Mouse (Mus musculus) kidney, embryonic 16.5 days (tissue): ENCODE data around the gene Tln2. TPM values are rescaled to one million over a fixed set of nuclear protein-coding genes. Genes with fewer than 3 reads are reported as not detected.

ENCODE experiments used
- ATAC-seq: fragments of 200-750 bp; cut with Nextera tagmentation; 2 replicates; pipeline ENCODE4 v1.8.0; 2017; ENCODE audit warnings: moderate TSS enrichment; ENCODE audit not compliant: low FRiP score, low TSS enrichment
- H3K27ac ChIP-seq: fragments of 300-500 bp; sonication (generic); 2 replicates; pipeline ENCODE4 v1.5.1; 2014; ENCODE audit warnings: low read length
- H3K27me3 ChIP-seq: fragments of 300-500 bp; sonication (generic); 2 replicates; pipeline ENCODE4 v1.6.1; 2014; ENCODE audit warnings: low read length, control low read depth, mixed read lengths; ENCODE audit not compliant: insufficient read depth
- H3K36me3 ChIP-seq: fragments of 300-500 bp; sonication (generic); 2 replicates; pipeline ENCODE4 v1.6.1; 2014; ENCODE audit warnings: low read length, control low read depth, mixed read lengths; ENCODE audit not compliant: insufficient read depth
- H3K4me1 ChIP-seq: fragments of 300-500 bp; sonication (generic); 2 replicates; pipeline ENCODE4 v1.6.1; 2014; ENCODE audit warnings: low read length, control low read depth, mixed read lengths; ENCODE audit not compliant: insufficient read depth
- H3K4me2 ChIP-seq: fragments of 300-500 bp; sonication (generic); replicated peaks from 2 replicates; pipeline ENCODE4 v1.6.1; 2014; ENCODE audit warnings: low read depth, low read length
- H3K4me3 ChIP-seq: fragments of 300-500 bp; sonication (generic); 2 replicates; pipeline ENCODE4 v1.5.1; 2014; ENCODE audit warnings: mild to moderate bottlenecking, low read length
- H3K9ac ChIP-seq: fragments of 300-500 bp; sonication (generic); replicated peaks from 2 replicates; pipeline ENCODE4 v1.6.1; 2014; ENCODE audit warnings: low read length
- H3K9me3 ChIP-seq: fragments of 300-500 bp; sonication (generic); 2 replicates; pipeline ENCODE4 v1.6.1; 2016; ENCODE audit warnings: low read length, control low read depth
- WGBS: fragments of 180-500 bp; shearing (Covaris S2); extraction: QIAGEN DNeasy Blood & Tissue Kit; methylation state at CpG from one replicate; pipeline ENCODE4 v1.1.7; 2014; 5-methylcytosine and 5-hydroxymethylcytosine counted together
- polyA plus RNA-seq: library from polyadenylated mRNA; unstranded; fragments of >200 nt; fragmentation: Nextera tagmentation; extraction: Ambion mirVana; gene quantifications from 2 replicates; pipeline ENCODE4 v1.2.1, GENCODE M21; 2015

The Tln2 gene
- polyA plus RNA-seq, result 18.9 and 19.1 TPM in 2 replicates

DNA sequence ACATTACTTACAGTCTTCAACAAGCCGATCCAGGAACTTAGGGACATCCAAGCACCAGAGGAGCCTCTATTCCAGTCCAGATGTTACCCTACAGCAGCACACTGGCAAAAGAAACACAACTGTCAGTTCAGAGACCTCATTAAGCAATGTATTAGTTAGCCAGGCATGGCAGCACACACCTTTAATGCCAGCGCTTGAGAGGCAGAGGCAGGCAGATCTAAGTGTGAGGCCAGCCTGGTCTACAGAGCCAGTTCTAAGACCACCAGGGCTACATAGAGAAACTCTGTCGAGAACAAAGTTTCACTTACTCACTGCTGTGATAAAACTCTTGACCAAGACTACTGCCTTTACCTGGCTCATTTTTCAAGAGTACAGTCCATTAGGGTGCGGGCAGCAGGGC is at the start of gene Tln2:
Gene Tln2 (minus strand): TSS at position 101 of the 400 bp plus-strand sequence.
- no peak for ATAC-seq
- Histone ChIP-seq H3K4me1 (no peaks in the 10 kb centered on the region), H3K9me3 (0 out of 2 replicates have a peak, but pooled peaks cover 2% of the 10 kb centered on the region), H3K4me2 (no peak within 1 kb of the TSS), H3K4me3 (no peak within 1 kb of the TSS), H3K9ac (no peak within 1 kb of the TSS), H3K36me3 (no peaks in the 10 kb centered on the region), H3K27me3 (no peaks in the 10 kb centered on the region), H3K27ac (no peak within 1 kb of the TSS)
- WGBS, result 93% methylated on average over 4 of the region's 4 CpGs

DNA sequence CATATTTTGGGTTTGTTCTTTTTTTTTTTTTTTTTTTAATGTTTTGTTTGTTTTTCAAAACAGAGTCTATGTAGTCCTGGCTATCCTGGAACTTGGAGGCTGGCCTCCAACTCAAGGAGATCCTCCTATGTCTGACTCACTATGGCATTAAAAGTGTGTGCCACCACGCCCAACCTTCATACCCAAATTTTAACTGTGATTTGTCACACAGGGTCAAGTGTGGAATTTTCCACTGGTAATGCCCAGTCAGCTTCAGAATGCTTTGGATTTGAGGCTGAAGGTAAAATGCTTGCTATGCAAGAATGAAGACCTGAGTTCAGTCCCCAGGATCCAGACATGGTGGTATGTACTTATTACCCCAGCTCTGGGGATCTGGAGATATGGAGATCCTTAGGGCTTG is 49.7 kb upstream of the Tln2 start:
- Histone ChIP-seq H3K36me3 (no peaks in the 10 kb centered on the region), H3K4me3 (no peak overlapping the region), H3K27ac (no peak overlapping the region), H3K27me3 (no peaks in the 10 kb centered on the region), H3K4me2 (no peak overlapping the region), H3K9me3 (no peaks in the 10 kb centered on the region), H3K9ac (no peak overlapping the region), H3K4me1 (peaks cover 18% of the 10 kb centered on the region)
- WGBS, result 93% methylated on average over 1 of the region's 1 CpGs
- no peak for ATAC-seq

DNA sequence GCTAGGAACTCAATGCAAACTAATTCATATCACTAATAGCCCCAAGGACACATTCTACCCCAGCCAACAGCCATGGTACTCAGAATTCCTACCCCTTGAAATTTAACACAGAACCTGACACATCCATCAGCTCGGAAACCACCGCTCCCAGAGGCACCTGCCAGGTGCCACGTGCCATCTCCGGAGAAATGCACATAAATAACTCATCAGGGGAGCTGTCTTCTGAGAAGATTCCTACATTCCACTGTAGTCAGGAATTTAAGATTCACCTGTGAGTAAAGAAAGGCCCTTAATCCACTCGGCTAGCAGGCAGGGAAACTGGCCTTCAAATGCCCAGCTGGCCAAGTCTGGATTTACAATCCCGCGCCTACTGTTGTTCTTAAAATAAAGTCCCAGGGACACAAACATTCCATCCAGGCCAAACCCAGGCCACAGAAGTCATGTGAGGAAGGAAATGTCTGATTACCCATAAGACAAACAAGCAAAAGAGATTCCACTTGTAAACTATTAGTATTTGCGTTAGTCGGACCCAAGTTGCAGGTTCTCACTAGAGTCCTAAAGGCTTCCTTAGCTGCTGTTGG is 48.4 kb upstream of the Tln2 start:
- no peak overlapping the region for H3K9ac ChIP-seq
- H3K36me3 ChIP-seq, result no peaks in the 10 kb centered on the region
- no peaks in the 10 kb centered on the region for H3K9me3 ChIP-seq
- no peak overlapping the region for H3K27ac ChIP-seq
- H3K27me3 ChIP-seq, result no peaks in the 10 kb centered on the region
- no peak overlapping the region for H3K4me2 ChIP-seq
- no peak for ATAC-seq
- H3K4me1 ChIP-seq, result peaks cover 18% of the 10 kb centered on the region
- H3K4me3 ChIP-seq, result no peak overlapping the region
- 76% methylated on average over 9 of the region's 9 CpGs for WGBS

DNA sequence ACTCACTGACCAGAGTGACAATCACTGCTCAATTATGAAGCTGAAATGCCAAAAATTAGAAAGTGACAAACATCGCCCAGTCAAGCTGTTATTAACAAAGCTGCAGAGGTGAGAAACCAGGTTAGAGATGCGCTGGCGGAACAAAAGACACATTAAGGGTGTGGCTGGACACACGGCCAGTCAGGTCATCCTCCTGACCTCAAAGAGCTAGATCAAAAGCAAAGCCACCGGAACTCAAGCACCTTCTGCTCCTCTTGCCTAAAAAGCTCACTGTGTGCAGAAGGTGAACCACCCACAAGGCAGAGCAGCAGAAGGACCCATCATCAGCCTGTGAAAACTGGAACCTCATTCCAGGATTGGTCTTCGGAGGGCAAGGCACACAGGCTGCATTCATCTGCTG is 47.8 kb upstream of the Tln2 start:
- Histone ChIP-seq H3K9me3 (no peaks in the 10 kb centered on the region), H3K4me2 (no peak overlapping the region), H3K27ac (no peak overlapping the region), H3K9ac (no peak overlapping the region), H3K4me1 (peaks cover 18% of the 10 kb centered on the region), H3K27me3 (no peaks in the 10 kb centered on the region), H3K4me3 (no peak overlapping the region), H3K36me3 (no peaks in the 10 kb centered on the region)
- ATAC-seq, result no peak
- WGBS, result 69% methylated on average over 6 of the region's 6 CpGs

DNA sequence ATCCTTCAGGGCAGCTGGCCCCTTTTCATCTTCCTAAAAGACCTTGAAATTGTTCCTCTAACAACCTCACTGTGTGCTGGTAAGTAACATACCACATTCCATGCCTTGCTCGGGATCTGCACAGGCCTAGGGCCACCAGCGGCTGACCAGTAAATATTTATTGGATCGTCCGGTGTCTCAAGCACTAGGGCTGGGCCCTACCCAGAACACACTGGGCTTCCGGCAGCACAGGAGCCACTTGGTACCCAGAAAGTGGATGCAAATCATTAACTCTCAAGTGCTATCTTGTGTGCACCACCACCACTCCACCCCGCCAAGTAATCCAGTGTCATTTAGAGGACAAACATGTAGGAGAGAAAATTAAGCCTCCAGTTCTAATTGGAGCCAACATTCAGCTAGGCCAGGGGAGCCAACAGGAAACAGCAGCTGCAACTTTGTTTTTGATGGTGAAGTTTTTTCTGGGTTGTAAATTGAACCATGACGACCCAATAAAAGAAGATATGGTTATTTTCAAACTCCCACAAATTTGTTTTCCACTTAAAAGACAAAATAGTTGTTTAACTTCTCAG is 46.4 kb upstream of the Tln2 start:
- Histone ChIP-seq H3K27me3 (no peaks in the 10 kb centered on the region), H3K36me3 (no peaks in the 10 kb centered on the region), H3K27ac (peak overlapping the region; percentile 84), H3K9ac (no peak overlapping the region; the same call in 1 of the 2 replicates), H3K4me2 (no peak overlapping the region), H3K9me3 (no peaks in the 10 kb centered on the region), H3K4me1 (peaks cover 18% of the 10 kb centered on the region), H3K4me3 (no peak overlapping the region)
- 18% methylated on average over 7 of the region's 7 CpGs for WGBS
- ATAC-seq, result peak; percentile 85

DNA sequence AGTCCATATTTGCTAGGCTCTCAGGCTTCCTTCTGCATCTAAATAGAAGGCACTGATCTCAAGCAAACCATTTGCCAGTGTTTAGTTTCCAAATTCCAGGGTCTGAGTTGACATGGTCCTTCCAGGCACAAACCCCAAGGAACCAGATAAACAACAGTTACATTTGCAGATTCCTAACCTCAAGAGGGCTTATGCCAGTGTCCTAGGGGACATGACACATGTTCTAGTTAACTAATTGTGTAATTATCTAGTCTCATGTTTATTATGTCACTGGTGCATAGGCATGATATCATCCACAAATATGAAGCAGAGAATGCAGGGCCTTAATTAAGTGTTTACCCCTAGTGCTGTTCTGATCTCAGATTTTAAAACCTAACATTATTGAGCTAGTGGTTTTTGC is 45.4 kb upstream of the Tln2 start:
- no peak overlapping the region for H3K9ac ChIP-seq

DNA sequence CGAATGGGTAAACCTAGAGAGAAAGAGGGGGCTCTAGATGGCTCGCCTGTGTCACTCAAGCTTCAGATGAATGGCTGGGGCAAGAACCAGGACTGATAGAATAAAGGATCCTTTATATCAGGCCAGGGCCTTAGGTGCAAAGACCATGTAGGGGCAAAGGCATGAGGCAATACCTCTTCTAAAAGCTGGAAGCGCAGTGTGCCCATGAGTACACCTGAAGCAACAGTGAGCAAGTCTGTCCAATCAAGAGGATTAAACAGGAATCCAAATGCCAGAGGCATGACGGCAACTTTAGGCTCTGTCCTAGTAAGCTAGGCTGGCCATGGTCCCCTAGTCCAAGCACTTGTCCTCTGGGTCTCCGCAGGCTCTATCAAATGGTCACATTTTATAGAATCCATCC is 42.8 kb upstream of the Tln2 start:
- WGBS, result 92% methylated on average over 5 of the region's 5 CpGs
- H3K27ac ChIP-seq, result no peak overlapping the region
- H3K4me1 ChIP-seq, result peaks cover 17% of the 10 kb centered on the region
- no peak overlapping the region for H3K9ac ChIP-seq
- no peaks in the 10 kb centered on the region for H3K9me3 ChIP-seq
- no peak overlapping the region for H3K4me3 ChIP-seq
- ATAC-seq, result no peak
- no peak overlapping the region for H3K4me2 ChIP-seq
- H3K36me3 ChIP-seq, result no peaks in the 10 kb centered on the region
- no peaks in the 10 kb centered on the region for H3K27me3 ChIP-seq

More for the DNA sequence above, 45.4 kb upstream of the Tln2 start:
- no peaks in the 10 kb centered on the region for H3K9me3 ChIP-seq
- H3K4me2 ChIP-seq, result no peak overlapping the region
- H3K27ac ChIP-seq, result no peak overlapping the region; the same call in 1 of the 2 replicates
- H3K36me3 ChIP-seq, result no peaks in the 10 kb centered on the region
- no peaks in the 10 kb centered on the region for H3K27me3 ChIP-seq
- H3K4me1 ChIP-seq, result peaks cover 18% of the 10 kb centered on the region
- H3K4me3 ChIP-seq, result no peak overlapping the region
- ATAC-seq, result no peak

DNA sequence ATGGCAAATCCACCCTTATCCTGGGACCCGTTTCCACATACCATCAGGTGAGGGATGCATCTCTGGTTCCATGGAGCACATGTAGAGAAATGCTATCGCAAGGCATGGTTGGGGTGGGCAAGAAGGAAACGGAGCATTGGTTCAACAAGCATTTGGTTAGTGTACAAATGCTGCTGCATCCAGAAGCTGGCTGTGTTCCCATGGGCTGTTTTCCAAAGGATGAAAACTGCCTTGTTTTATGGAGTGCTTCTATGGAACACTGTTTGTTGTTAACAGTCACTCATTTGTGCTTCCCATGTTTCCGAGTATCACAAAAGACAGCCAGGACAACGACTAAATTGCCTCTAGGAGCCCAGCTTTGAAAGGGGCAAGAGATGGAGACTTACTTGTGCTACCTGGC is 35.7 kb upstream of the Tln2 start:
- Histone ChIP-seq H3K4me1 (no peaks in the 10 kb centered on the region), H3K27ac (no peak overlapping the region), H3K36me3 (no peaks in the 10 kb centered on the region), H3K9me3 (peaks cover 3% of the 10 kb centered on the region; the same call in 1 of the 2 replicates), H3K27me3 (no peaks in the 10 kb centered on the region), H3K4me3 (no peak overlapping the region), H3K4me2 (no peak overlapping the region), H3K9ac (no peak overlapping the region)
- WGBS, result 85% methylated on average over 5 of the region's 5 CpGs
- no peak for ATAC-seq

DNA sequence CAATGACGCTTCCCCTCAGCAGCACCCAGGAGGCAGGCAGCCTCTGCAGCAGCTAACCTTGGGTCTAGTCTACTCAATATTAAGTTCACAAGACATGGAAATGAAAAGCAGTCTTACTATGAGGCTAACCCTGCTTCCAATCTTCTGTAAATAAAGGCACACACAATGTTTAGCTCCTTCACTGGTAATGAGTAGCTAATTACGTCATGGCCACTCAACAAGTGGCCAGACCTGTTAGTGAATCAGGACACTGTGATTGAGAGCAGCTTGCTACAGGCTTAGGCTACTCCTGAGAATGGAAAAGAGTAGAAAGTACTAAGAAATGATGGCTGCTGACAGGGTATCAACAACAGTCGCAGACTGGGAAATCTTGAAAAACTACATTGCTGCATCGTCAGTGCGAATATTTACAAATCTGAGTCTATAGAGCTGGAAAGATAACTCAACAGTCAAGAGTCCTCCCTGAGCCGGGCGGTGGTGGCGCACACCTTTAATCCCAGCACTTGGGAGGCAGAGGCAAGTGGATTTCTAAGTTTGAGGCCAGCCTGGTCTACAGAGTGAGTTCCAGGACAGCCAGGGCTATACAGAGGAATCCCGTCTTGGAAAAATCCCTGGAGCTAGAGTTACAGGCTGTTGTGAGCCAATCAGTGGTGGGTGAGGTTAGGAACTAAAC is 34.1 kb upstream of the Tln2 start:
- H3K9me3 ChIP-seq, result peaks cover 3% of the 10 kb centered on the region; the same call in 1 of the 2 replicates
- ATAC-seq, result no peak

DNA sequence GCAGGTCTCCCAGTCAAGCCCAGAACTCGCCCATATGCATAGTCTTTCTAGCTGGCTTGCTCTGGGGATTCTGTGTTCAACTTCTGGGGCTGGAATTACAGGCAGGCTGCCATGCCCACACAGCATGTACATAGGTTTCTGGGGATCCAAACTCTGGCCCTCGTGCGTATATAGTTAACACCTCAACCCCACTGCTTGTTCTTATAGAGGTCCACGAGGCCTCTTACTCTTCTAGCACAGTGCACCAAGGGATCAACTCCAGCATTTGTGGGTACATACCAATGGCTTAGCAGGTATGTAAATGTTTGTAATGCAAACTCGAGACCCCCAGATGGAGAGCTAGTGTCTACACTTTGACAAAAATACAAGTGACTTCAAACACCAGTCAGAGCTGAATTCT is 33.2 kb upstream of the Tln2 start:
- H3K4me2 ChIP-seq, result no peak overlapping the region
- no peak overlapping the region for H3K4me3 ChIP-seq
- no peaks in the 10 kb centered on the region for H3K36me3 ChIP-seq
- H3K9ac ChIP-seq, result no peak overlapping the region
- peaks cover 3% of the 10 kb centered on the region; the same call in 1 of the 2 replicates for H3K9me3 ChIP-seq
- H3K4me1 ChIP-seq, result no peaks in the 10 kb centered on the region
- 88% methylated on average over 5 of the region's 5 CpGs for WGBS
- no peak overlapping the region for H3K27ac ChIP-seq
- H3K27me3 ChIP-seq, result no peaks in the 10 kb centered on the region
- no peak for ATAC-seq

More for the DNA sequence above, 34.1 kb upstream of the Tln2 start:
- no peaks in the 10 kb centered on the region for H3K4me1 ChIP-seq
- no peak overlapping the region for H3K4me3 ChIP-seq
- no peak overlapping the region for H3K27ac ChIP-seq
- no peaks in the 10 kb centered on the region for H3K27me3 ChIP-seq
- H3K36me3 ChIP-seq, result no peaks in the 10 kb centered on the region
- no peak overlapping the region for H3K9ac ChIP-seq
- 95% methylated on average over 9 of the region's 9 CpGs for WGBS
- H3K4me2 ChIP-seq, result no peak overlapping the region
